Mouse (Mus musculus): ENCODE data around the gene Arl6.

The Arl6 gene

DNA sequence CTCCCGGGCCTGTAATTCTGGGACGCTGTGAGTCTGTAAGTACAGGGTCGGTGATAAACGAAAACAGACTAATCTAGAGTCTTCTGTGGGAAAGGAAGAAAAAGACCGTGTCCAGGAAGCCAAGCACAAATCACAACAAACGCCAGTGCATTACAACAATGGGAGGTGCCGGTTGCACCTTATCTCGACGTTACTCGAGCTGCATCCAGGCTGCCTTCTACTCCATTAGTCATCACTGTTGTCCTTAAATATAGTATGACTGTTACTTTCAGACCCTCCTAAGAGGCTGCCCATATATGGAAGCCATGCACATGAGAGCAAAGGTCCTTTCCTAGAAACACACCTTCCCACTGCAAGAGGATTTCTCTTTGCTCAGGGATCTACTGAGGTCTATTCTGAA lies 51.4 kb downstream of the Arl6 start:
- DNase-seq (ENCODE audit: low spot score) = no peak

DNA sequence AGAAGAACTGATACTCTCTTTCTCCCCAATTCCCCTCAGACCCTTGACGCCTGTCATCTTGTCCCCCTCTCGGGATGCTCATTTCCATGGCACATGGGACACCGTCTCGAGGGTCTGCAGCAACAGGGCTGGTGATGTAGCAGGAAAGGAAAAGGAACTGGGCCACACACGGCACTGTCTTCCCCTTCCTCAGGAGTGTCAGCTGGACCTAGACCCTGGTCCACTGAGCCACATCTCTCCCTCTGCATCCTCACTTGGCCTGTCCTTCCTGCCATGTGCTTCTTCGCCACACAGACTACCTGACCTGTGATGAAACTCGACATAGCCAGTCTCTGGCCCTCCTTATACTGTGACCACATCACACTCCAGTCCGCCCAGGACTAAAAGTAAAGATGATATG lies 52.3 kb downstream of the Arl6 start:
- DNase-seq (ENCODE audit: low spot score) = no peak

GRCm38 (mm10) chr16:59586276-59586675 lies 52.9 kb downstream of the Arl6 start:
- DNase-seq (ENCODE audit: low spot score) = no peak

DNA sequence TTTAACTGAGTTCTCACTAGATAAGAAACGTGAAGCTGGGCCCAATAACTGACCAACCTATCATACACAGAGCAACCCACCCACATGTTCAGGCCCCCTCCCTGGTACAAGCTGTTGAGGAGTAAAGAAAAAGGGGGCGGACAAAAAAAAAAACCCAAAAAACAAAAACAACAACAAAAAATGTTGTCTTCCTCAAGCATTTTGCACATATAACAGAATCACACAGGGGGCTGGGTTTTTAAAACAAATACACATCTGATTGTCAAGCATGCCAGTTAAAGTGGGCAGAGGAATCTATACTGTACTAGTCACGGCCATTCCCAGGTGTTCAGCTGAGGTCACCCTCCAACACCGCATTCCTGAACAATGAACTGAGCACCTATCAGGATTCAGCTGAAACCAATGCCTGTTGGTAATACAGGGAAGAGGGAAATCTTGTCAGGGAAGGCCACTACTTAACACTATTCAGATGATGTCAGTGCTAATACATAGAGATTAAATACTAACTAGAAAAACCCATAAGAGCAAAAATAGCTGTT lies 53.4 kb downstream of the Arl6 start:
- no peak for DNase-seq (ENCODE audit: low spot score)

GRCm38 (mm10) chr16:59583515-59583914 lies 55.7 kb downstream of the Arl6 start:
- no peak for DNase-seq (ENCODE audit: low spot score)

GRCm38 (mm10) chr16:59579237-59579636 lies 60.0 kb downstream of the Arl6 start:
- no peak for DNase-seq (ENCODE audit: low spot score)

- no peak for DNase-seq (ENCODE audit: low spot score)
These were observed 65.2 kb downstream of the Arl6 start for GRCm38 (mm10) chr16:59573961-59574360.

GRCm38 (mm10) chr16:59572685-59573084 lies 66.5 kb downstream of the Arl6 start:
- DNase-seq (ENCODE audit: low spot score) = no peak

DNA sequence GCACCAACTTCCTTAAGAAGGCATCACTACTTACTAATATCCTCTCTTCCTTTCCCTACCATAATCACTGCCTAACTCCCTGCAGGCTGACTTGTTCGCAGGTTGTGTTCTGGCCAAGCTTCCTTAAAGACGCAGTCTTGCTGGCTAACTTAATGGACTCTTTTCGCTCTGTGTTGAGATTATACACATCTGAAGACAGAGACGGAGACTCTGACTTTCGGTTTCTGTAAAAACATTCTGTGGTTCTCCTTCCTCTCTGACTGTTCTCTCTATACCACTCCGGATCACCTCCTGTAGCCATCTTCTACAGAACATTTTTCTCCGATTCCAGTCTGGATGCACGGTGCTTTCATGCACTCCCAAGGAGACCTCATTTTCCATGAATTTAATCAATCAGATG lies 68.4 kb downstream of the Arl6 start:
- no peak for DNase-seq (ENCODE audit: low spot score)

DNA sequence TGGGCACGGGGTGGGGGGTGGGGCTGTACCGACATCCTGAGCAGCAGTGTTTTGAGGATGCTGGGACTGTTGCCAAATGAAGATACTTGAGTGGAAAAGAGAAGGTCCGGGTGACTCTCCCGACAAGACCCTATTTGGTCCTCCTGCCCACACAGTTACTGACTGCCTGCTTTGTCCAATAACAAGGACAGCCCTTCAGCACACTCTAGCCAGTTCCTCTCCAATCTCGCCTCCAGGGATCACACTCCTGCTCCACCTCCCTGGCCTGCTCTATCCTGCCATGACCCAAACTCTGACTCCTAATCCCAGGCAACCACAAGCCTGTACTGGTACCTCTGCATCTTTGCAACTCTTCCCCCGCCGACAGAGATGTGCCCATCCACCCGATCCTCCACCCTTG lies 69.4 kb downstream of the Arl6 start:
- DNase-seq (ENCODE audit: low spot score) = no peak

DNA sequence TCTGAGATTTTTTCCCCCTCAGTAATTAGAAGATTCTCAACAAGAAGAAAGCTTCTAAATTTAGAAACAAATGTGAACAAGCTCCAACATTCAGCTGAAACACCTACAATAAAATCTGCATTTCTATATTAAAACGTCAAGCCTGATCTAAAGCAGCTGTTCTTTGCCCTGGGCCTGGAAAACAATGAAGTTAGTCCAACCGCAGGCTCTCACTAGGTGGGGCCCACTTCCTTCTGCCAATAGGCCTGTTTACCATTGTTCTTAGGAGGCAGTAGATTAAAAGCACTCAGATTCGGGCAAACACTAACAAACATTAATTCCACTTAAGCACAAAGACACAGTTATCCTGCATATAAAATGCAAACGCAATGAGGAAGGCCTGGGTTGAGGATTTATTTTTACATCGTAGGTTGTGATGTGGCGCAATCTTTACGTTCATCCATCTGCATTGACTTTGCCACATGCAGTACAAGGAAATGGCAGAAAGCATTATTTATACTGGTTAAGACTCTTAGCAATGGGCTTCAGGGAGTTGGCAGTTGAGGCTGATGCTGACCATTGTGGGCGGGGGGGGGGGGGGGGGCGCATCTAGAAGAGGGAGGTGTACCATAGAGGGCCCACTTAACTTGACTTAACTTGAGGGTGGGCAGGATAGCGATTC lies 71.3 kb downstream of the Arl6 start:
- no peak for DNase-seq (ENCODE audit: low spot score)

GRCm38 (mm10) chr16:59566437-59566836 lies 72.8 kb downstream of the Arl6 start:
- no peak for DNase-seq (ENCODE audit: low spot score)

GRCm38 (mm10) chr16:59565631-59566030 lies 73.6 kb downstream of the Arl6 start:
- DNase-seq (ENCODE audit: low spot score) = no peak

GRCm38 (mm10) chr16:59564025-59564424 lies 75.2 kb downstream of the Arl6 start:
- DNase-seq (ENCODE audit: low spot score) = no peak
